Mouse (Mus musculus): ENCODE data around the gene Efl1.
"Not testable (repeated sequence)": the region's sequence is repeated elsewhere in the genome, so short reads cannot be mapped to it uniquely, and the experiment has no call there.

Efl1 gene

GRCm38 (mm10) chr7:82719740-82720139, 71.3 kb downstream of the Efl1 start:
- DNase-seq (ENCODE audit: low spot score), result no peak

- DNase-seq (ENCODE audit: low spot score), result no peak
Observed at GRCm38 (mm10) chr7:82720501-82720900, 72.1 kb downstream of the Efl1 start.

GRCm38 (mm10) chr7:82720906-82721305, 72.5 kb downstream of the Efl1 start:
- no peak for DNase-seq (ENCODE audit: low spot score)

- no peak for DNase-seq (ENCODE audit: low spot score)
Observed at GRCm38 (mm10) chr7:82722486-82723123, 74.2 kb downstream of the Efl1 start.

GRCm38 (mm10) chr7:82723151-82723871, 74.9 kb downstream of the Efl1 start:
- DNase-seq (ENCODE audit: low spot score), result no peak

- DNase-seq (ENCODE audit: low spot score), result no peak
Observed at GRCm38 (mm10) chr7:82724491-82724890, 76.1 kb downstream of the Efl1 start.

- DNase-seq (ENCODE audit: low spot score), result no peak
Observed at GRCm38 (mm10) chr7:82725006-82725636, 76.7 kb downstream of the Efl1 start.

GRCm38 (mm10) chr7:82725741-82726450, 77.5 kb downstream of the Efl1 start:
- no peak for DNase-seq (ENCODE audit: low spot score)

GRCm38 (mm10) chr7:82727066-82727465, 78.7 kb downstream of the Efl1 start:
- no peak for DNase-seq (ENCODE audit: low spot score)

GRCm38 (mm10) chr7:82729009-82729408, 80.6 kb downstream of the Efl1 start:
- DNase-seq (ENCODE audit: low spot score), result not testable (repeated sequence)

- no peak for DNase-seq (ENCODE audit: low spot score)
Observed at GRCm38 (mm10) chr7:82733118-82733517, 84.7 kb downstream of the Efl1 start.

- no peak for DNase-seq (ENCODE audit: low spot score)
Observed at GRCm38 (mm10) chr7:82733995-82734394, 85.6 kb downstream of the Efl1 start.

GRCm38 (mm10) chr7:82734748-82735600, 86.6 kb downstream of the Efl1 start:
- no peak for DNase-seq (ENCODE audit: low spot score)

- peak; percentile 37 for DNase-seq (ENCODE audit: low spot score)
Observed at GRCm38 (mm10) chr7:82743116-82743765, 94.8 kb downstream of the Efl1 start.

- no peak for DNase-seq (ENCODE audit: low spot score)
Observed at GRCm38 (mm10) chr7:82744167-82744715, 95.8 kb downstream of the Efl1 start.

GRCm38 (mm10) chr7:82748812-82749211, 100.4 kb downstream of the Efl1 start:
- no peak for DNase-seq (ENCODE audit: low spot score)

GRCm38 (mm10) chr7:82749239-82749638, 100.8 kb downstream of the Efl1 start:
- no peak for DNase-seq (ENCODE audit: low spot score)

GRCm38 (mm10) chr7:82752171-82753085, 104.0 kb downstream of the Efl1 start:
- peak; percentile 38 for DNase-seq (ENCODE audit: low spot score)

GRCm38 (mm10) chr7:82755602-82756155, 107.3 kb downstream of the Efl1 start:
- no peak for DNase-seq (ENCODE audit: low spot score)

All from ovary, postnatal 14 days (tissue).